Mouse (Mus musculus) cerebellum, postnatal 36 days (tissue): Measurements from ENCODE around the gene Gm7102.
"Not testable (repeated sequence)": the region's sequence is repeated elsewhere in the genome, so short reads cannot be mapped to it uniquely, and the experiment has no call there.

ENCODE experiments used
- DNase-seq, 2 experiments: peaks; one replicate each; pipeline ENCODE4 v3.0.0; 2021 to 2022; ENCODE audit warnings: mixed read lengths in 2 of 2

Gene Gm7102

DNA sequence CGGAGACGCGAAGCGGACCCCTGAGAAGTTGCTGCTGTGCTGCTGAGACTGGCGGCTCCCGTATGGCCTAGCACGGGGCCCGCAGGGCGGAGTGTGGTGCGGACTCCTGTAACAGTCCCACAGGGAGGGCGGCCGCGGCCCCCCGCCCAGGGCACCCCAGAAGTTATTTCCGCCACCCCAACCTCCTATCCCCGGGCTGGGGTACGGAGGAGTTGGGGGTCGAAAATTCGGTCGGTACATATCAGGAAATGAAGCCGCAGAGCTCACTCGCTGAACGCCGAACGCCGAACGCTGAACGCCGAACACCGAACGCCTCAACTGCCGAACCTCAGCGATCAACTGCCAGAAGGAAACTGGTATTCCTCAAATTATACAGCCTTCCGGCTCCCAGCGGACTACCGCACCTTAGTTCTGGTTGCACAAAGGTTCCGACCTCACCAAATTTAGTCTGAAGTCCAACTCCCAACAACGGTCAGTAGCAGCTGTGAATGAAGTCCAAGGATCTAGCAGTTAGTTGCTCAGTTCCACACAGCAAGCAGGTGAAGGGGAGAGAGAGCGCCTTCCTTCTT, at the start of gene Gm7102:
Gene Gm7102 (minus strand): TSS at position 554 of the 569 bp plus-strand sequence.
- DNase-seq: no peak

DNA sequence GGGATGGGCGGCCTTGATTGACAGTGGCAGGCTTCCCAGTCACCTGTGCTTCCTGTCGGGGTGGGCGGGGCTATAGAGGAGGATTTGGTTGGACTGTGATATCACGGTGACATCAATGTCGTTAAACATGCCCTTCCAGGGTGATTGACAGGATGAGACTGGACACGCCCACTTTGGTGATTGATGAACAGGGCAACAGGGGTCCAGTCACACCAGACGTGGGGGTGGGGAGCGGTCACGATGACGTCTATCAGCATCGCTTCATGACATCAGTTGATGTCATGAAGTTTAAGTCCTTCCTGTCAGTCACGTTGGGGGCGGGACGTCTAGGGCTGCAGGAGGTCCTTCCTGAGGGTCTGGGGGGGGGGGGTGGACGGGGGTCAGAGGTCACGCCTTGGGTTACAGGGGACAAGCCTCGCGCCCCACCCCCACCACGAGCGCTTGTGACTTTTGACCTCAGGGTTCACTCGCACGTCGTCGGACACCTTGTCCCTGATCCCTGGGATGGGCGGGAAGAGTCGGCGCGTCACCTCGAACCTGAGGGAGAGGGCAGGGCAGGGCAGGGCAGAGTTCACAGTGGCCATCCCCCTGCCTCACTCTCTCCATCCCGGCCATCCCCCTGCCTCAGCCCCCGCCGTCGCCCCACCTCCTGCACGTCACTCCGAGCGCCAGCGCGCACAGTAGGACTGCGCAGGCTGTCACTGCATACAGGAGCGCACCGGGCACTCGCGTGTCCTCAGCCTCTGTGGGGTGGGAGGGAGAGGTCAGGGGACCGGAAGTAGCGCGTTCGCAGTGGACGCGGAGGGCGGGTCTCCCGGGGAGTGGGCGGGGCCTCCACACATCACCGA, 48.8 kb upstream of the Gm7102 start:
- DNase-seq: peak; percentile 9 to 12

DNA sequence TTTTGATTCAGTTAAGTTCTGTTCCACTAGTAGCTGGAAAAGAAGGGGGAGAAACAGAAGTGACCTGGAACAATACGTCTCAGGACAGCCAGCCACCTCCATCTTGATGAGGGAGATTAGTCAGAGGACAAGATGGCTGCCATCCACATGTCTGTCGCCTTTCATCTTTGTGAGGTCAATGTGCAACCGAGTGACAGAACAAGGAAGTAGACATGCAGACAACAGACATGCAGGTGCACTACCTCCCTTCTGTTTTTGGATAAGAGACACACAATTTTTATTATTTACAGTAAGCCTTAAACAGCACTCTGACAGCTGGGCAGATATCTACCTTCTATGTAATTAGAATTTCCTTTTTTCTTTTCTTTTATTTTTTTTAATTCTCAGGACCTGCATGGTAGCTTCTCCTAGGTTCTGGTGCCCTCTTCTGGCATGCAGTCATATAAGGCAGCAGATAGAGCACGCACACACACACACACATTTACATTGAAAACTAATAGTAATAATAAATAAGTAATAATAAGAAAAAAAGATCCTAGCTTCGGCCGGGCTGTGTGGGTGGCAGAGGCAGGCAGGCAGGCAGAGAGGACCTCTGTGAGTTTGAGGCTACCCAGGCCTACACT, 47.7 kb upstream of the Gm7102 start:
- DNase-seq: no peak

DNA sequence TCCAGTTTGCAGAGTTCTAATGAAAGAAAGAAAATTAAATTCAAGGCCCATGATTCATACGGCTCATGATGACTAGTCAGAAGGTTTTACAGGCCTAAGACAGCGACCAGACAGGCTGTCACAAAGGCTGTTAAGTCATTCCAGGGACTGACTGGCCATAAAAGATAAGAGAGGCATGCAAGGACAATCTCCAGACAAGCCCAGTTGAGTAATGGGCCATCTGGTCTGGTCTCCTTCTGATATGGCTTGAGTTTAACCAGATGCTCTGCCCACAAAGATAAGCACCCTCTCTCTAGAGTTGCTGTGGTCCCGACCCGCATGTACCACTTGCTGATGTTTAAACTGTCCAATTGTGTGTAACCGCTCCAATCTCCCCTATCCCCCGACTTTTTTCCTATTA, 31.4 kb upstream of the Gm7102 start:
- DNase-seq: not testable (repeated sequence)

DNA sequence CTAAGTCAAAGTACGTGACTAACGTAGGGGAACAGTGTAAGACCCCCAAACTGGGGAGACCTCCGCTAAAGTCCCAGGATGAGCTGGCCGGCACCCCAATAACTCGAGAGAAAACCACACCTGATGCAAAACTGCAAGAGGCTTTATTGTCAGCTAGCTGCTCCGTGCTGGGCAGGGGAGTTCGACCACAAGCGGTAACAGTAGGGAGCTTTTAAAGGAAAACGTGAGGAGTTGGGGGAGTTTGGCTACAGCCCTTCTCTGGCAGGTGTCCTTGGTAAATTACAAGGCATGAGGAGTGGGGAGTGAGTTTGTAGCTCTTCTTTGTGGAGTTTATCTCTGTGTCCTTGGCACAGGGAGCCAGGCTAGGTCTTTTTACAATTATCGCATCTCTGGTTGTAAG, 23.7 kb upstream of the Gm7102 start:
- peak in 1 of 2 experiments; percentile 17 for DNase-seq

DNA sequence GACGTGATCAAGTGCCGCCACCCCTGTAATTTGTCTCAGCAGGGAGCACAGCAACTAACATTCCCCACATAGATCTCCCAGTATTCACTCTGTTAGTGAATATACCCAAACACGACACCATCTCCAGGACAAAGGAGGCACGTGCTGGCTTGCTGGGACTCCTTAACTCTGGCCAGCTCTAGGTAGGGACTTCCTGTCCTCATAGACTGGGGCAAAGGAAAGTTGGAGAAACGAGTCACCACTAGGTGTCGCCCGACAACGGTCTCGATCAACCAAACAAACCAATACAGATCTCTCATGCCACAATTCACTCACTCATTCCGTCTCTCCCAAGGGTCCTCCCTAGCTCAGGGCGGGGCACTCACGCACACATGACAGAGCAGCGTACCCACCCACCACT, 23.2 kb upstream of the Gm7102 start:
- peak; percentile 78 to 83 for DNase-seq

DNA sequence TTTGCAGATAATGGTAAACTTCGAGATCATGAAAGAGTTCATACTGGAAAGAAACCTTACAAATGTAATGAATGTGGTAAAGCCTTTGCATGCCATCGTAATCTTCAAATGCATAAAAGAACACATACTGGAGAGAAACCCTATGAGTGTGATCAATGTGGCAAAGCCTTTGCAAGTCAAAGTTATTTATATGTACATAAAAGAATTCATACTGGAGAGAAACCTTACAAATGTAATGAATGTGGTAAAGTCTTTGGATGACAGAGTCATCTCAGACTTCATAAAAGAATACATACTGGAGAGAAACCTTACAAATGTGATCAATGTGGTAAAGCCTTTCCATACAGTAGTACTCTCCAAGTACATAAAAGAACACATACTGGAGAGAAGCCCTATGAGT, 7.5 kb upstream of the Gm7102 start, which contains the start of gene Gm6020:
Gene Gm6020 (plus strand): TSS at position 301 of the 400 bp plus-strand sequence.
- DNase-seq: not testable (repeated sequence)

DNA sequence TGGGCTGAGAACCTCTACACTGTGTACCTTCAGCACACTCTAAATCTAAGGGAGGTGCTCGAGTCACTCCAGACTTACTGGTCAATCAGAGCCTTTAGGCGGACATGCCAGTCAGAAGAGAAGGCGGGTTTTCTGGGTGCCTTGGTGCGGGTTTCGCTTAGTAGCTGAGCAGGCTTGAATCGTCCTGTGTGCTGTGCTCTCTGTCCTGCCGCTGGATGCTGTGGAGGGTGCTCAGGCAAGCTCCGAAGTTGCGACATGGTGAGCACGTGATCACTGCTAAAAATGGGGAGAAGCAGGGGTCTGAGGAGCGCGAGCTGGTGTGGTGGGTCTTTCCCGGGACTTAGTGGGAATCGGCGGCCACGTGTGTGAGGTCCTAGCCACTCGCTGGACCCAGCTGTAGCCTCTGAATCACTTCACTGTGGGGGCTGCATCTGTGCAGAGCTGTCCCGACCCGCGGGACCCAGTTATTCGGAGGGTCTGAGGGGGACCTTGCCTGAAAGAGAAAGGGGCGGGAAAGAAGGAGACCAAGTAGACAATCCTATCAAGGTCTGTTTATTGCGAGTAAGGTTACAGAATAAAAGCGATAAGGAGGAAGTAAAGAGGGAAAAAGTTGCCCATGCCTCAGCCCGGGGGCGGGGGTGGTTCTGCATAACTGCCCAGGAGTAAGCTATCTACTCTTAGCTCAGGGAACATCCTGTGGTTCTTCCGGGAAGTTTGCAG, 24.2 kb downstream of the Gm7102 start:
- DNase-seq: no peak

DNA sequence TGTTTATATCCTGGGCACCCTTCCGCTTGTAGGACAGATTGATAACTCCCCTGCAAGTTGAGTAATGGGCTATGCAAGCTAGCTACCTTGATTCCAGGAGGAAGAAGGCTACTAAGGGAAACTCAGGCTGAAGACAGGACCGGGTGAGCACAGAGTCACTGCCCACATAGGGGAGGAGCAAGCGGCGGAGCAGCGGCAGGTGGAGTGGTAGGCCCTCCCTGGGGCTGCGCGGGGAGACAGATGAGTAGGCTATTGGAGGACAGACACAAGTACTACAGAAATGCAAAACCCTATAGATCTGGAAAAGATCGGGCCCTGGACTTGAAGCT, 24.8 kb downstream of the Gm7102 start:
- DNase-seq: peak in 1 of 2 experiments; percentile 3

DNA sequence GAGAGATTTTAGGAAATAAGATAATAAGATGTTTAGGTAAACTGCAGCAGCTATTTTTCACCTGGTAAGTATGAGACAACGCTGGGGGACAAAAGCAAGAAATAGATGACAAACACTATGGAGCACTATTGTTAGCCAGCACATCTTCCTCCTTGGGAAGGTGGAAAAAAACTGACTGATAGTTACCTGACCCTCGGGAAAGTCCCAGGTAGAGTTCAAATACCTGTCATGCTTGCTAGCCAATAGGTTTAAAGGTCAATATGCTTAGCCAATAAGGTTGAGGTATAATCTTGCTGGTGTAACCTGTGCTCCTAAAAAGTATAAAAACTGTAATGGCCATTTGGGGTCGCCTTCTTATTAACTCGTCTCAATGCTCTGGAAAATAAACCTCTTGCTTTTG, 34.8 kb downstream of the Gm7102 start:
- no peak for DNase-seq

DNA sequence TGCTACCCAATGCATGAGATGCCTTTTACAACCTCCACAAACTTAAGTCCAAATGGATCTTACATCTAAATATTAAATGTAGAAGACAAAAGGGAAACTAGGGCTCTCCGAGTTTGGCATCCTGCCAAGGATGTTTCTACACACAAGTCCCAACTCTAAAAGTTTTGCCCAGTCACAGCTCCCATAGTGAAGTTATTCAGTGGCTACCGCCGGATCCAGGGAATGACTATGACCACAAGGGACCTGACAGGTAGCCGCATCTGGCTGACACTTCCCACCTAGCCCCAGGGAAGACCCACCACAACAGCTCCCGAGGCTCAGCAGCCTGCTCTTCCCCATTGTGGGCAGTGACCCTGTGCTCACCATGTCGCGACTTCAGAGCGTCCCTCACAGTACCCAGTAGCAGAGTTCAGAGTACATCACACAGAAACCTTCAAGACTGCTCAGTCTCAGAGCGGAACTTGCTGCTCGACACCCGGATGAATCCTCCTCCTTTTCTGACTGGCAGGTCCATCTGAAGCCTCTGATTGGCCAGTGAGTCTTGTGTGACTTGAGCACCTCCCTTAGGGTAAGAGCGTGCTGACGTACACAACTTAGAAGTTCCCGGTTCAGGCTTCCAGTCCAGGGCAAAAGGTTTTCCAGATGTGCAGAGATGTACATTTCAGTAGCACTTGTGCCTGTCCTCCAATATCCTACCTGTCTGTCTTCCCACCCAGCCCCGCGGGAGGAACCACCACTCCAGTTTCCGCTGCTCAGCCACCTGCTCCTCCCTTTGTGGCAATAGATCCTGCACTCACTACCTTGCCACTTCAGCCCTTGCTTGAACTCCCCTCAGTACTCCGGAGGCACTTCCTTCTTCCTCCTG, 35.5 kb downstream of the Gm7102 start, which contains the start of gene Zfp950:
Gene Zfp950 (minus strand): TSS at position 499 of the 865 bp plus-strand sequence.
- peak; percentile 76 to 78 for DNase-seq

DNA sequence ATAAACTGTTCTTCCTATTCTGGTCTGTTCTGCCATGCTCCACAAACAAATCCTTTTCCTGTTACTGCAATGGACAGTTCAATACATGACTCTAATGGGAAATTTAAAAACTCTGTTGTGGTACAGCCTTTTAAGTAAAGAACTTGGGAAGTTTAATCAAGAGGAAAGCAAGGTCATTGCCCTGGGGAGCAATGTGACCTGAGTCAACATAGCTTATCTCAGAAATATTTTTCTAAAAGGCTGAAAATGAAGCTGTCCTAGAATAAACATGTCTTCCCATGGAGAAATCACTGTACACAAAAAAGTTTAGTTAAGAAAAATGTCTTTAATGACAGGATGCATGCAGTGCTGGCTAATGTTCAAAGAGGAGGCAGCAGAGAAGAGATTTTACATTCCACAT, 37.5 kb downstream of the Gm7102 start:
- no peak for DNase-seq

DNA sequence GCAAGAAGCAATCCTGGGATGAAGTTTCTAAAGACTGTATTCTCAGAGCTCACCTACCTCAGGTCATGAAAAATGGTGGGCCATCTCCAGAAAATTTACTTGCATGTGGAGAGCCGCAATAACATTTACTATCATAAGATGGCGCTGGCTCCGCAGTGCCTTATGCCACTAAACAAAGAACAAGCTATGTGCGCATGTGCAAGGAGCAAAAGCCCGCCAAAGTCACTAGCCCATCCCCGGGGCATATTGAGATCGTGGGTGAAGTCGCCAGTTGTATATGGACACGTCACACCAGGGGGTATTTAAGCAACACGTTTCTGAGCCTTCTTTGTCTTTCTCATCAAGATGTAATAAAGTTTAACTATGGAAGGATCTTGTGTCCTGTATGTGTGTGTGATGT, 45.0 kb downstream of the Gm7102 start:
- DNase-seq: no peak
